Mouse (Mus musculus) naive thymus-derived CD4-positive, alpha-beta T cell, adult 2 months (primary cell): ENCODE data around the gene Clic4.
A peak's percentile ranks its signal among the peaks of the same experiment; 100 is the strongest.

Experiments used
- DNase-seq: peaks from one replicate; pipeline ENCODE4 v3.0.0-alpha.2; 2011; ENCODE audit warnings: low read depth

The Clic4 gene

GRCm38 (mm10) chr4:135232563-135232962 lies 40.1 kb downstream of the Clic4 start:
- no peak for DNase-seq

- DNase-seq = no peak
Observed at GRCm38 (mm10) chr4:135231543-135231942, 41.1 kb downstream of the Clic4 start.

GRCm38 (mm10) chr4:135231136-135231535 lies 41.5 kb downstream of the Clic4 start:
- no peak for DNase-seq

- DNase-seq = no peak
Observed at GRCm38 (mm10) chr4:135230661-135231060, 42.0 kb downstream of the Clic4 start.

GRCm38 (mm10) chr4:135229871-135230270 lies 42.7 kb downstream of the Clic4 start:
- no peak for DNase-seq

- no peak for DNase-seq
Observed at GRCm38 (mm10) chr4:135228136-135228535, 44.5 kb downstream of the Clic4 start.

- no peak for DNase-seq
Observed at GRCm38 (mm10) chr4:135226008-135226667, 46.5 kb downstream of the Clic4 start.

GRCm38 (mm10) chr4:135223808-135224207 lies 48.8 kb downstream of the Clic4 start:
- DNase-seq = no peak

- DNase-seq = peak; percentile 57
Observed at GRCm38 (mm10) chr4:135221632-135222407, 50.8 kb downstream of the Clic4 start.

GRCm38 (mm10) chr4:135220641-135221040 lies 52.0 kb downstream of the Clic4 start:
- DNase-seq = no peak

GRCm38 (mm10) chr4:135219652-135220051 lies 53.0 kb downstream of the Clic4 start:
- DNase-seq = peak; percentile 86

- DNase-seq = no peak
Observed at GRCm38 (mm10) chr4:135209846-135210245, 62.8 kb downstream of the Clic4 start.

GRCm38 (mm10) chr4:135205711-135206600 lies 66.7 kb downstream of the Clic4 start:
- peak; percentile 95 for DNase-seq

GRCm38 (mm10) chr4:135205254-135205653 lies 67.4 kb downstream of the Clic4 start:
- no peak for DNase-seq

- no peak for DNase-seq
Observed at GRCm38 (mm10) chr4:135204666-135205065, 67.9 kb downstream of the Clic4 start.

GRCm38 (mm10) chr4:135203806-135204560 lies 68.6 kb downstream of the Clic4 start:
- DNase-seq = no peak

GRCm38 (mm10) chr4:135203279-135203678 lies 69.3 kb downstream of the Clic4 start:
- peak; percentile 86 for DNase-seq

- DNase-seq = no peak
Observed at GRCm38 (mm10) chr4:135201771-135202170, 70.8 kb downstream of the Clic4 start.

- DNase-seq = peak; percentile 80
Observed at GRCm38 (mm10) chr4:135197857-135198256, 74.8 kb downstream of the Clic4 start.

GRCm38 (mm10) chr4:135192841-135193240 lies 79.8 kb downstream of the Clic4 start:
- no peak for DNase-seq

GRCm38 (mm10) chr4:135191604-135192003 lies 81.0 kb downstream of the Clic4 start:
- no peak for DNase-seq

- DNase-seq = no peak
Observed at GRCm38 (mm10) chr4:135191185-135191584, 81.4 kb downstream of the Clic4 start.
